Mouse (Mus musculus) olfactory bulb, adult 2 months (tissue): ENCODE results near the gene S100a4. TPM values are rescaled to one million over a fixed set of nuclear protein-coding genes. Genes with fewer than 3 reads are reported as not detected.

Experiments used
- H3K27ac ChIP-seq: fragments of 200-500 bp; 2 replicates; pipeline ENCODE4 v1.5.1; 2012; ENCODE audit warnings: low read depth, low read length; ENCODE audit not compliant: insufficient read depth
- H3K4me1 ChIP-seq: fragments of 200-500 bp; 2 replicates; pipeline ENCODE4 v1.6.1; 2012; ENCODE audit warnings: low read length; ENCODE audit not compliant: control insufficient read depth, insufficient read depth
- H3K4me3 ChIP-seq: fragments of 200-500 bp; 2 replicates; pipeline ENCODE4 v1.5.1; 2012; ENCODE audit warnings: mild to moderate bottlenecking, low read depth, low read length, moderate library complexity; ENCODE audit not compliant: insufficient read depth
- CTCF ChIP-seq: fragments of 200-500 bp; IDR thresholded peaks from 2 replicates; pipeline ENCODE4 v1.5.1; 2012; ENCODE audit warnings: low read depth, mild to moderate bottlenecking, low read length, moderate library complexity; ENCODE audit not compliant: insufficient read depth
- POLR2A ChIP-seq: fragments of 200-500 bp; IDR thresholded peaks from 2 replicates; pipeline ENCODE4 v1.6.1; 2012; ENCODE audit warnings: mild to moderate bottlenecking, low read depth, low read length, moderate library complexity; ENCODE audit not compliant: insufficient read depth
- WGBS: fragments of 180-500 bp; shearing (Covaris S2); methylation state at CpG from one replicate; pipeline ENCODE4 v1.1.7; 2018; 5-methylcytosine and 5-hydroxymethylcytosine counted together
- polyA plus RNA-seq: library from polyadenylated mRNA; stranded (reverse); fragments of >200 nt; gene quantifications from 2 replicates; pipeline ENCODE4 v1.2.4, GENCODE M21; 2012; ENCODE audit warnings: low replicate concordance; ENCODE audit not compliant: missing spikeins, insufficient read depth, insufficient read length

Gene S100a4
- polyA plus RNA-seq, 1 experiment, result not detected

DNA sequence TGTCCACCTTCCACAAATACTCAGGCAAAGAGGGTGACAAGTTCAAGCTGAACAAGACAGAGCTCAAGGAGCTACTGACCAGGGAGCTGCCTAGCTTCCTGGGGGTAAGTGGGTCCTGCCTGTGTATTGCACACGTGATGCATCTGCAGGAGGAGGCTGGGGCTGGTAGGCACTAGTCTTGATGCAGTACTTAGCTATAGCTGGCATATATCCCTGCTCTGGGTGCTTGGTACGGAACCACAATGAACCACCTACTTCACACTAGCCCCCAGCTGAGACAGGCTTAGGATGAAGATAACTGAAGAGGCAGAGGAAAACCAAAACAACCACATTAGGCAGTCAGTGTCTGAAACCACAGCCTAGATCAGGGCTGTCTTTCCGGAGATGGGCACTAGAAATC is 1.5 kb downstream of the S100a4 start:
- Histone ChIP-seq H3K27ac (no peak overlapping the region), H3K4me1 (peaks cover 32% of the 10 kb centered on the region), H3K4me3 (no peak overlapping the region)
- 77% methylated on average over 3 of the region's 3 CpGs for WGBS
- TF ChIP-seq CTCF (no peak), POLR2A (no peak)

DNA sequence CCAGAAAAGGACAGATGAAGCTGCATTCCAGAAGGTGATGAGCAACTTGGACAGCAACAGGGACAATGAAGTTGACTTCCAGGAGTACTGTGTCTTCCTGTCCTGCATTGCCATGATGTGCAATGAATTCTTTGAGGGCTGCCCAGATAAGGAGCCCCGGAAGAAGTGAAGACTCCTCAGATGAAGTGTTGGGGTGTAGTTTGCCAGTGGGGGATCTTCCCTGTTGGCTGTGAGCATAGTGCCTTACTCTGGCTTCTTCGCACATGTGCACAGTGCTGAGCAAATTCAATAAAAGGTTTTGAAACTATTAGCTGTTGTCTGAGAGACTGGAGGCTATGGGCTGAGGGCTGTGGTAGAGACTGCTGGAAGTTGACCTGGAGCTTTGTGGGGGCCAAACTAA is 2.2 kb downstream of the S100a4 start:
- 90% methylated on average over 2 of the region's 2 CpGs for WGBS
- peaks cover 25% of the 10 kb centered on the region for H3K4me1 ChIP-seq
- no peak overlapping the region for H3K27ac ChIP-seq
- H3K4me3 ChIP-seq, result no peak overlapping the region
- TF ChIP-seq CTCF (no peak), POLR2A (no peak)

- WGBS, result 88% methylated on average over 6 of the region's 6 CpGs
- Histone ChIP-seq H3K27ac (no peak overlapping the region), H3K4me1 (peaks cover 23% of the 10 kb centered on the region), H3K4me3 (no peak overlapping the region)
- TF ChIP-seq POLR2A (no peak), CTCF (no peak)
Measured at GRCm38 (mm10) chr3:90606185-90606584, 2.6 kb downstream of the S100a4 start.

DNA sequence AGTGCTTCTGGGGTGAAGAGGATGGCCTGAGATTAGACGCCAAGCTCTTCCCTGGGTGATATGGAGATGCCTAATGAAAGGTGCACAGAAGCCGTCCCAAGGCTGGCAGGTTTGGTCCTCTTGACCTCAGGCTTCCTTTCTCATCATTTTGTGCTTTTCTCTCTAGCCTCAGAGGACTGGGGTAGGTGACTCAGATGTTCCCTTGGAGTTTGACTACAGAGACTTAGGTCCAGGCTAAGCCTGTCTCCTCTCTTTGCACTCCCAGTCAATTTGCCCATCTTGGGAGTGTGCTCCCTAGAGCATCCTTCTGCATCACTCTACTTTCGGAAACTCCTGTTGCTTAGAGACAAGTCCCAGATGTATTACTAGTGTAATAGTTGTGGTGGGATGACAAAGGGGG is 3.8 kb downstream of the S100a4 start:
- no peak for TF ChIP-seq POLR2A
- TF ChIP-seq CTCF, result no peak
- H3K4me1 ChIP-seq, result peaks cover 19% of the 10 kb centered on the region
- no peak overlapping the region for H3K27ac ChIP-seq
- 89% methylated on average over 3 of the region's 3 CpGs for WGBS
- no peak overlapping the region for H3K4me3 ChIP-seq

DNA sequence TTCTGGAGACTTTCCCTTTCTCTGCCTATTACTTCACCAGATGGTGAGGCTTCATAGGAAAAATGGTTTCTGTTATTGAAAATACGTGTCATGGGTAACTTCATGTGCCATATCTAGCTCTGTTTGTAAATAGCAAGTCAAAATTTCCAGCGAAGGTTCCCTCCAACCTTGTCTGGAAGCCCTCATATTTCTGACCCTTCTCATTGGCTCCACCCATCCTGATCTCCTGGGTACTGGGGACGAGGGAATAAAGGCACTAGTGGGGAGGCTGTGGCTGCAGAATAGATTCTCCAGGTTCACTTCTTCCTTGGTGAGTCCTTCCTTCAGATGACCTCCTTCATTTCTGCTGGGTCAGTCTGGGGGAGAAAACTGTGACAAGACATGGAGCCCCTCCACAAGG is 4.7 kb downstream of the S100a4 start, which contains the start of gene S100a5:
Gene S100a5, plus strand, starts transcription at position 301 of the 400 bp plus-strand sequence.
- Histone ChIP-seq H3K27ac (no peak within 1 kb of the TSS), H3K4me1 (peaks cover 25% of the 10 kb centered on the region), H3K4me3 (no peak within 1 kb of the TSS)
- 85% methylated on average over 3 of the region's 3 CpGs for WGBS
- TF ChIP-seq CTCF (no peak), POLR2A (no peak)

GRCm38 (mm10) chr3:90609102-90609501 is 5.5 kb downstream of the S100a4 start:
- H3K4me3 ChIP-seq, result no peak overlapping the region
- H3K4me1 ChIP-seq, result peaks cover 26% of the 10 kb centered on the region
- no peak for TF ChIP-seq POLR2A
- no peak for TF ChIP-seq CTCF
- H3K27ac ChIP-seq, result no peak overlapping the region

DNA sequence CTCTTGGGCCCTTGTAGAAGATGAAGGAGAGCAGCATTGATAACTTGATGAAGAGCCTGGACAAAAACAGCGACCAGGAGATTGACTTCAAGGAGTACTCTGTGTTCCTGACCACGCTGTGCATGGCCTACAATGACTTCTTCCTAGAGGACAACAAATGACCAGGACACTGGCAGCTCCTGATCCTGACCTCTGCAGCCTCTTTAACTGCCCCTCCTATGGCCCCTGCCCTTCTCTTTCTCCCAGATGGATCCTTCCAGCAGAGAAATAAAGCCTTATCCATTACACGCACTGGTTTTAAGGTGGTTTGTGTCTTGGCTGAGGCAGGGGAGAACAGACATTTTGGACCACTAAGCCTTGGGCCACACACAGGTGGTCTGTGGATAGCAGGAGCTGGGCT is 7.9 kb downstream of the S100a4 start:
- TF ChIP-seq CTCF (no peak), POLR2A (no peak)
- H3K4me1 ChIP-seq, result peaks cover 13% of the 10 kb centered on the region
- no peak overlapping the region for H3K4me3 ChIP-seq
- WGBS, result 96% methylated on average over 3 of the region's 3 CpGs
- H3K27ac ChIP-seq, result no peak overlapping the region

DNA sequence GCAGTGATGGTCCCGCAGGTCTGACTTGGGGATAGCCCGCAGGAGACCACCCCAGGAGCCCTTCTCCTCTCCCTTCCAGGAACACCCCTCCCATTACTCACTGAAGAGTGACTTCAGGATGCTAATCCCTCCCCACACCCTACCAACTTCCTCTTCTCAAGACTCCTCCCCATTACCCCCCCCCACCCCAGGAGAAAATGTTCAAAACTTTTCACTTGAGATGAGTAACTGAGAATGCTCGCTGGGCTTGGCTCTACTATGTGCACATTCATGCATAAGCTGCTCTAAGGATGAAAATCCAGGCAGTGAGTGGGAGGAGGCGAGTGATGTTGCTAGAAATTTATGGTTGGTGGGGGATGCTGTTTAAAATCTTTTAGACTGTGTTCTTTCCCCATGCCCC is 8.5 kb downstream of the S100a4 start:
- WGBS, result 71% methylated on average over 4 of the region's 4 CpGs
- H3K4me3 ChIP-seq, result no peak overlapping the region
- no peak for TF ChIP-seq CTCF
- TF ChIP-seq POLR2A, result no peak
- H3K27ac ChIP-seq, result no peak overlapping the region
- peaks cover 13% of the 10 kb centered on the region for H3K4me1 ChIP-seq

DNA sequence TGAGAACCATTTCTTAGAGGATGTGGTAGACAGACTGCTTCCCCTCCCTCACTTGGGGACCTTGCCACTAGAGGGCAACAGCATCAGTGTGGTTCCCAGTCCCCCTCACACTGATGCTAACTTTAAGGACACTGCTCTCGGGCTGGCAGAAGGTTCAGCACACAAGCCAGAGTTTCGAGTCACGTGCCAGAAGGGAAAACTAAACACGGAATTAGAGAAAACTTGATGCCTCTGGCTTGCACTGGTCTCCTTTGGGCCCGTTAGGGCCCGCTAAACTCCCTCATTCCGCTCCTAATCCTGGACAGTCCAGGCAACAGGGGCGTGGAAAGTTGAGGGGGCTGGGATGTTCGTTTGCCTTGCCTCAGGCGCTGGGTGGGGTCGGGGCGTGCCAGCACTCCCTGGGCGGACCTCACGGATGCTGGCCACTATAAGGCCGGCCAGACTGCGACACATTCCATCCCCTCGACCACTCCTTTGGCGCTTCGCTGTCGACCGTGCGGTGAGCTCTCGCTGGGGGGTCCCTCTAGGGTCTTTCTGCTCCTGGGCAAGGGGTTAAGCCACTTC is 9.2 kb downstream of the S100a4 start, which contains the start of gene S100a6:
Gene S100a6, plus strand, starts transcription at position 155 of the 564 bp plus-strand sequence.
- 7% methylated on average over 23 of the region's 23 CpGs for WGBS
- TF ChIP-seq CTCF, result no peak
- no peak for TF ChIP-seq POLR2A
- Histone ChIP-seq H3K4me1 (peaks cover 13% of the 10 kb centered on the region), H3K27ac (no peak within 1 kb of the TSS), H3K4me3 (0 out of 2 replicates have a peak within 1 kb of the TSS, but pooled peaks have one; percentile 14)
